Mouse (Mus musculus): Measurements from ENCODE around the gene Spin2e. TPM values are rescaled to one million over a fixed set of nuclear protein-coding genes. Genes with fewer than 3 reads are reported as not detected.
"Not testable (repeated sequence)": the region's sequence is repeated elsewhere in the genome, so short reads cannot be mapped to it uniquely, and the experiment has no call there.

The Spin2e gene
- total RNA-seq (2015) (not detected in 2 replicates), total RNA-seq (2017) (not detected in 2 replicates)

DNA sequence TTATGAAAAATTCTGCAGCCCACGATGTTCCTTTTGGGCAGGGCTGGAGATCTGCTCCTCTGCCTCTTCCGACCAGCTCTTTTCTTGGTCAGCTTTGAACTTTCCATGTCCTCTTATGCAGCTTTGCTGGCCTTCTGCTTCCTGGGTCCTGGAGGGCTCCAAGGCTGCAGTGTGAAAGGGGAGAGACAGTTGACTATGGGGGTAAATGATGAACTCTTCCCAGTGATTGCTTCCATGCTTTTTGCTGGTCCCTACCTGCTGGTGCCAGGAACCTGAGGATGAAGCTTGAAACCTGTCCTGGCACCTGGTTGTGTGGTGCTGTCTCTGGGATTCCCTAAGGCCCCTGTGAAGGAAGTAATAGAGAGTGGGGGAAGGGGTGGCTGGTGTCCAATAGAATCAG, at the start of gene Spin2e:
Spin2e (minus strand) TSS at position 101 of the 400 bp plus-strand sequence.
- not testable (repeated sequence) for ATAC-seq (ENCODE audit: poor library complexity, severe bottlenecking)

DNA sequence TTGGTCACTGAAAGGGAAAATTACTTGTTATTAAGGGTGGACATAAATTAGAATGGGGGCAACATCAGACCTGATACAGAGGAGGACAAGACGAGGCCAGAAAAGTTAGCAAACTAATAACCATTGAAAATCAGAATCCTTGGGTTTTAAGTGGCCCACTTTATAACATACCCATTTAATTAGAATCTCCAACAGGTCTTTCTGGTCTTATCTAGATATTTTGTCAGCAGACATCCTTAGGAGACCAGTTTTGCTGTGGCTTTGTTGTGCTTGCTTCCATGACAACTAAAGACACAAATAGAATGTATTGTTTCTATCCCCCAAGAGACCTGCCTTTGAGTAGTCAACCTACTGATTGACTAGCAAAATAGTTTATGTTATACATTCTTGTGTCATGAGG, 44.5 kb downstream of the Spin2e start, which contains the start of gene Gm21883:
Gm21883 (minus strand) TSS at position 101 of the 400 bp plus-strand sequence.
- ATAC-seq (ENCODE audit: poor library complexity, severe bottlenecking): not testable (repeated sequence)

Other genes starting within 250 kb of the Spin2e start
- not detected in 2 replicates for gene Btbd35f19, start 235.0 kb downstream of the Spin2e start, total RNA-seq (2015)
- not detected in 2 replicates for gene Btbd35f19, start 235.0 kb downstream of the Spin2e start, total RNA-seq (2017)
- not detected in 2 replicates for gene Gm21883, start 44.6 kb downstream of the Spin2e start, total RNA-seq (2015)
- not detected in 2 replicates for gene Gm21883, start 44.6 kb downstream of the Spin2e start, total RNA-seq (2017)
- gene Btbd35f25, start 98.2 kb upstream of the Spin2e start, total RNA-seq (2015): not detected in 2 replicates
- gene Btbd35f25, start 98.2 kb upstream of the Spin2e start, total RNA-seq (2017): not detected in 2 replicates

Measured in megakaryocyte, adult 5-6 weeks (primary cell).